Mouse (Mus musculus): Measurements from ENCODE around the gene Hoxa3. TPM values are rescaled to one million over a fixed set of nuclear protein-coding genes. Genes with fewer than 3 reads are reported as not detected.

Hoxa3 gene
- polyA plus RNA-seq, 1 experiment, result 20.8 TPM

Other genes starting within 250 kb of the Hoxa3 start
- 5.8 and 7.3 TPM in 2 replicates for gene Skap2, start 200.8 kb downstream of the Hoxa3 start, polyA plus RNA-seq (2012; rRNA removed)
- 0.36 and 0.41 TPM in 2 replicates for gene Hoxa1, start 55.0 kb downstream of the Hoxa3 start, polyA plus RNA-seq (2012; rRNA removed)
- 2.5 and 2.6 TPM in 2 replicates for gene Hoxa2, start 48.5 kb downstream of the Hoxa3 start, polyA plus RNA-seq (2012; rRNA removed)
- 0.02 TPM in 1 of 2 replicates, not detected in the other for gene 5730596B20Rik, start 35.8 kb downstream of the Hoxa3 start, polyA plus RNA-seq (2012; rRNA removed)
- gene Hoxa4, start 21.6 kb downstream of the Hoxa3 start, polyA plus RNA-seq (2012; rRNA removed), result 1.5 TPM in 2 replicates
- gene Hoxa5, start 8.7 kb downstream of the Hoxa3 start, polyA plus RNA-seq (2012; rRNA removed), result 21.4 and 22.4 TPM in 2 replicates
- 9.2 and 10.0 TPM in 2 replicates for gene Hoxa6, start 4.6 kb downstream of the Hoxa3 start, polyA plus RNA-seq (2012; rRNA removed)
- gene Gm28308, start within 50 bp of the Hoxa3 start, polyA plus RNA-seq (2012; rRNA removed), result 7.4 and 8.4 TPM in 2 replicates
- gene Hoxa7, start 8.5 kb upstream of the Hoxa3 start, polyA plus RNA-seq (2012; rRNA removed), result 67.1 and 81.2 TPM in 2 replicates
- 84.0 and 99.4 TPM in 2 replicates for gene Hoxa9, start 17.8 kb upstream of the Hoxa3 start, polyA plus RNA-seq (2012; rRNA removed)
- 26.7 and 39.5 TPM in 2 replicates for gene Hoxa10, start 27.5 kb upstream of the Hoxa3 start, polyA plus RNA-seq (2012; rRNA removed)
- 9.9 and 10.1 TPM in 2 replicates for gene Hoxa11, start 32.5 kb upstream of the Hoxa3 start, polyA plus RNA-seq (2012; rRNA removed)
- 59.0 and 62.5 TPM in 2 replicates for gene Hoxa13, start 47.5 kb upstream of the Hoxa3 start, polyA plus RNA-seq (2012; rRNA removed)
- 3.3 and 4.6 TPM in 2 replicates for gene Evx1, start 100.2 kb upstream of the Hoxa3 start, polyA plus RNA-seq (2012; rRNA removed)